Mouse (Mus musculus) brain, embryonic 14.5 days (tissue): ENCODE results near the gene Palld.

Experiments used
- CTCF ChIP-seq: fragments of 200-500 bp; IDR thresholded peaks from 2 replicates; pipeline ENCODE4 v1.5.1; 2012; ENCODE audit warnings: inconsistent platforms, mild to moderate bottlenecking, moderate library complexity, borderline replicate concordance; ENCODE audit not compliant: insufficient read depth, insufficient read length; ENCODE audit errors: extremely low read depth
- POLR2A ChIP-seq: fragments of 200-500 bp; IDR thresholded peaks from 2 replicates; pipeline ENCODE4 v1.6.1; 2012; ENCODE audit warnings: mild to moderate bottlenecking, inconsistent platforms, borderline replicate concordance; ENCODE audit not compliant: poor library complexity, insufficient read depth, insufficient read length, severe bottlenecking; ENCODE audit errors: extremely low read depth

DNA sequence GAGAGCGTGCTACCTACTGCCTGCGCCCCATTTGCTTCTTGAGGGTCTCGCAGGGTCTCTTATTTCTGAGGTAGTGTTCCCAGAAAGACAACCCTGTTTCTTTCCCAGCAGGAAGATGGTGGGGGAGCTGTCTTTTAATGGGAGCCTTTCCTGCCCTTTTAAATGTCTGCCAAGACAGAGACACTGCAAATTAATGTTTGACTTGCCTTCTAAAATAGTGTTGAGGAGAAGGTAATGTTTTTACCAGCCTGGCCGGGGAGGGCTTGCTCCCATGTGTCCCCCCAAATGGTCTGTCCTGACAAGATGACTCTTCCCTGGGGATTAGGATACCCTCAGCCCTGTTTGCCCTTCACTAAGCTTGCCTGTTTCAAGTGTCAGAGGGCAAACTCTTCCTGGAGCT, 342.5 kb downstream of the Palld start:
- TF ChIP-seq CTCF, result no peak
- no peak for TF ChIP-seq POLR2A
